Mouse (Mus musculus): ENCODE data around the gene Eif3d. TPM values are rescaled to one million over a fixed set of nuclear protein-coding genes. Genes with fewer than 3 reads are reported as not detected.

The Eif3d gene
- polyA plus RNA-seq, 1 experiment from 2014 or later: 187 TPM

DNA sequence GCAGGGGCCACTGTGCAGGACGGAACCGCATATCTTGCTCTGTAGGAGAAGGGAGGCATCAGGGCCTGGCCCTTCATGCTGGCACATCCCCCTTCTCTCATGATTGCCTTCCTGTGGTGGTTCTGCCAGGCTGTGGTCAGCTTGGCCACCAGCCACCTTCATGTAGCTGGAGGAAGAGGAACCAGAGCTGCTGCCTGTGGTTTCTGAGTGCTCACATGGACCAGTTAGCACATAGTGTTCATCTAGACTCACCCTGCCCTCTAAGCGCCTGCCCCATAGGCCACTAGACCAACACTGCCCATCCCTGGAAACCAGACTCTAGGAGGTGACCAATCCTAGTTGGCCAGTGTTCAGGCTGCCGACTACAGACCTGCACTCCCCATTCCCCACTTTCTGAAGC, 24.9 kb downstream of the Eif3d start:
- H3K4me1 ChIP-seq (replicated peaks): no peaks in the 10 kb centered on the region
- 84% methylated on average over 4 of the region's 4 CpGs for WGBS

DNA sequence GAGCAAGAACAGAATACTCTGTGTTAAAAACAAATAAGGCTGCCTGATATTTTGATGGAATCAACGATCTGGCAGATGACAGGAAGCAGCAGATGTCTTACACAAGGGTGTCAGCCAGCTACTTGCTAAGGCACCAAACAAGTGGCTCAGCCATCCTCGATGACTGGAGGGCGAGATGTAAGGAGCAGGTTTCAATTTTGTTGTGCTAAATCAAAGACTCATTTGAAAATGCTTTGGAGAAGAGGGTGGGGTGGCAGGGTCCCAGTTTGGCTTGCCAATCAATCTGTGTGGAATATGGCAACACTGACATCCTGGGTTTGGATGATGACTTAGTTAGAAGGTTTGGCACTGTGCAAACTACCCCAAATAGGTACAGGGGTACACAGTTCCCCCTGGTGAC, 29.1 kb downstream of the Eif3d start:
- ATAC-seq: no peak
- 86% methylated on average over 3 of the region's 3 CpGs for WGBS
- Histone ChIP-seq H3K36me3 (no peaks in the 10 kb centered on the region), H3K4me1 (replicated peaks) (no peaks in the 10 kb centered on the region), H3K27ac (no peak overlapping the region), H3K4me3 (replicated peaks) (no peak overlapping the region), H3K4me2 (replicated peaks) (no peak overlapping the region), H3K9ac (no peak overlapping the region), H3K9me3 (no peaks in the 10 kb centered on the region), H3K27me3 (replicated peaks) (no peaks in the 10 kb centered on the region)

More for the DNA sequence above, 24.9 kb downstream of the Eif3d start:
- no peak overlapping the region for H3K4me2 ChIP-seq (replicated peaks)
- ATAC-seq: no peak
- H3K27ac ChIP-seq: no peak overlapping the region
- H3K27me3 ChIP-seq (replicated peaks): no peaks in the 10 kb centered on the region
- H3K9me3 ChIP-seq: no peaks in the 10 kb centered on the region
- H3K36me3 ChIP-seq: no peaks in the 10 kb centered on the region
- no peak overlapping the region for H3K9ac ChIP-seq
- H3K4me3 ChIP-seq (replicated peaks): no peak overlapping the region

DNA sequence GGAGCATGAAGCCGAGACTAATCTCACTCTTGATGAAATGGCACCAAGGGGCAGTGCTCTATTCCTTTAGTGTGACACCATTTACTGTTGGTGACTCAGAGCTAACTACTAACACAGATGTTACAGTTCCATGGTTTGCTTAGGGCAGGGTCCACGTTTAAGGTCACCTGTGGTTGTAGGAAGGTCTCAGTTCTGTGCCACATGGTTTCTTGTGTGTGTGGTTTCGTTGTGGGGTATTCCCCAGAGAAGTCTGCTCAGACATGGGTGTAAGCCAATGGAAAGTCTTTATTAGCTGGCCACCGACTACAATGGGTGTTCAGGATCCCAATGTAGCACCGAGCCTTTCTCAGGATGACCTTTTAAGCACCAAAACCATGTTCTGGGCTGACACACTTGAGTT, 32.1 kb downstream of the Eif3d start:
- H3K4me3 ChIP-seq (replicated peaks): no peak overlapping the region
- H3K27ac ChIP-seq: no peak overlapping the region
- H3K4me2 ChIP-seq (replicated peaks): no peak overlapping the region
- H3K27me3 ChIP-seq (replicated peaks): no peaks in the 10 kb centered on the region
- no peak overlapping the region for H3K9ac ChIP-seq
- H3K9me3 ChIP-seq: no peaks in the 10 kb centered on the region
- WGBS: 75% methylated on average over 5 of the region's 5 CpGs
- no peaks in the 10 kb centered on the region for H3K36me3 ChIP-seq
- H3K4me1 ChIP-seq (replicated peaks): no peaks in the 10 kb centered on the region
- ATAC-seq: no peak

DNA sequence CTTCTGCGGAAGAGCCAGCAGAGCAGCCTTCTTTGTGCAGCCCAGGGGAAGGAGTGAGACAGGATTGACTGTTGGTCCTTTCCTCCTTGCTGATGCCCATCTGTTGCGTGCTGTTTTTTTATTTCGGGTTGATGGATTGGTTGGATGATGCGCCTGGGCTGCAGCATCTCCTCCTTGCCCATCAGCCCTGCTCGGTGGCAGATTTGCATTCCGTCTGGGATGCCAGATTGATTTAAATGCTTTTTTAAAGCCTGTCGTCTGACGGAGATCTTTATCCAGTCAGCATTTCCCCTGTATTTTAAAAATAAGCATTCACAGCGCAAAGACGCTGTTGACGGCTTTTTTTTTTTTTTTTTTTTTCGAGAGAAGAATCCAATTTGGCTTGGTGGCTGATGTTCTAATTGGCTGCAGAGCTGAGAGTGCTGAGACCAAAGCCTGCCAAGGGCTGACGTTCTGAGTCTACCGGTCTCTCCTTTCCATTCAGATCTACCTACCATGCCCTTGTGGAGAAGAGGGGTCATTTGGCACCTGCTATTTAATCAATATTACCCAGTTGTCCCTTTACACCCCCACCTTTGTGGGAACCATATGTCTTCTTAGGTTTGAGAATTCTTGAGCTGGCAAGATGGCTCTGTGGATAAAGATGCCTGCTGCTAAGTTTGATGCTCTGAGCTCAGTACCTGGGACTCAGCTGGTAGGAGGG, 34.8 kb downstream of the Eif3d start:
- ATAC-seq: no peak

DNA sequence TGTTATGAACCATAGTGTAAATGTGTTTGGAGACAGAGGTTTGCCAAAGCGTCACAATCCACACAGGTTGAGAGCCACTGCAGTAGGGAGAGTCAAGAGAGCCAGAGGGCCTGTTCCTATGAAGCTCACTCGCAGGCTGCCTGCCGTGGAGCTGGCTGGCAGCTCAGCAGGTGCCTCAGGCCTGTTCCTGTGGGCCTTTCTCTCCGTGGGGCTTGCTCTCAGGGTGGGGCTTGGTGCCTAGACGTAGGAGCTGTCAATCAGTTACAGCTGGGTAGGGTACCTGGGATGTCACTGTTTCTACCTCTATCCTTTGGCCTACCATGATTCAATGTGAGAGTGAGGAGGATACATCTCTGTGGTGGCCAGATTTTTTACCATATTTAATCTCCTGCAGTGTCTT, 35.6 kb downstream of the Eif3d start:
- Histone ChIP-seq H3K9me3 (no peaks in the 10 kb centered on the region), H3K27ac (no peak overlapping the region), H3K9ac (no peak overlapping the region), H3K4me2 (replicated peaks) (no peak overlapping the region), H3K27me3 (replicated peaks) (no peaks in the 10 kb centered on the region), H3K4me3 (replicated peaks) (no peak overlapping the region), H3K36me3 (no peaks in the 10 kb centered on the region), H3K4me1 (replicated peaks) (no peaks in the 10 kb centered on the region)
- no peak for ATAC-seq
- WGBS: 66% methylated on average over 5 of the region's 5 CpGs

More for the DNA sequence above, 34.8 kb downstream of the Eif3d start:
- Histone ChIP-seq H3K27ac (no peak overlapping the region), H3K4me3 (replicated peaks) (no peak overlapping the region), H3K9me3 (no peaks in the 10 kb centered on the region), H3K27me3 (replicated peaks) (no peaks in the 10 kb centered on the region), H3K4me1 (replicated peaks) (no peaks in the 10 kb centered on the region), H3K36me3 (no peaks in the 10 kb centered on the region), H3K4me2 (replicated peaks) (no peak overlapping the region), H3K9ac (no peak overlapping the region)
- WGBS: 82% methylated on average over 14 of the region's 14 CpGs

DNA sequence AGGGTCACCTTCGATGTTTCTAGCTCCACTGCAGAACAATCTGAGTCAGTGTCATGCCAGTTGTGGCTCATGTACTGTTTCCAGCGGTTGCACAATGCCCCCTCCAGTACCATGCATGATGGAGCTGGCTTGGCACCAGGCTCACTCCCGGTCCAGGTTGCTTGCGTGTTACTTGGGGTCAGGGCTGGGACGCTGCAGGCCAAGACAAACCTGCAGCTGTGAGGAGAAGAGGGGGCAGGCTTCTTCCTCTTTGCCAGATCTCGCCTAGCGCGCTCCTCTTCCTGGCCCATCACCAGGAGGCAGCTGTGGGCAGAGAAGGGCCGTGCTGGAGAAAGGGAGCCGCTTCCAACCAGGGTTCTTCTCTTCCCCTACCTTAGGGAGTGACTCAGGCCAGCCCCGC, 36.3 kb downstream of the Eif3d start:
- no peaks in the 10 kb centered on the region for H3K9me3 ChIP-seq
- 0 out of 2 replicates have a peak, but pooled peaks cover 5% of the 10 kb centered on the region for H3K4me1 ChIP-seq (replicated peaks)
- no peaks in the 10 kb centered on the region for H3K27me3 ChIP-seq (replicated peaks)
- no peak overlapping the region for H3K27ac ChIP-seq
- 77% methylated on average over 11 of the region's 11 CpGs for WGBS
- H3K9ac ChIP-seq: no peak overlapping the region
- H3K4me2 ChIP-seq (replicated peaks): no peak overlapping the region
- no peak overlapping the region for H3K4me3 ChIP-seq (replicated peaks)
- no peak for ATAC-seq
- no peaks in the 10 kb centered on the region for H3K36me3 ChIP-seq

GRCm38 (mm10) chr15:77933770-77934169, 36.8 kb downstream of the Eif3d start:
- no peaks in the 10 kb centered on the region for H3K36me3 ChIP-seq
- 2% methylated on average over 14 of the region's 14 CpGs for WGBS
- no peak overlapping the region; the same call in 1 of the 2 replicates for H3K9ac ChIP-seq
- H3K4me1 ChIP-seq (replicated peaks): 0 out of 2 replicates have a peak, but pooled peaks cover 5% of the 10 kb centered on the region
- peak; percentile 32; the same call in 1 of the 2 replicates for ATAC-seq
- peak overlapping the region; percentile 36 for H3K4me2 ChIP-seq (replicated peaks)
- H3K9me3 ChIP-seq: no peaks in the 10 kb centered on the region
- H3K4me3 ChIP-seq (replicated peaks): no peak overlapping the region
- no peak overlapping the region for H3K27ac ChIP-seq
- no peaks in the 10 kb centered on the region for H3K27me3 ChIP-seq (replicated peaks)

DNA sequence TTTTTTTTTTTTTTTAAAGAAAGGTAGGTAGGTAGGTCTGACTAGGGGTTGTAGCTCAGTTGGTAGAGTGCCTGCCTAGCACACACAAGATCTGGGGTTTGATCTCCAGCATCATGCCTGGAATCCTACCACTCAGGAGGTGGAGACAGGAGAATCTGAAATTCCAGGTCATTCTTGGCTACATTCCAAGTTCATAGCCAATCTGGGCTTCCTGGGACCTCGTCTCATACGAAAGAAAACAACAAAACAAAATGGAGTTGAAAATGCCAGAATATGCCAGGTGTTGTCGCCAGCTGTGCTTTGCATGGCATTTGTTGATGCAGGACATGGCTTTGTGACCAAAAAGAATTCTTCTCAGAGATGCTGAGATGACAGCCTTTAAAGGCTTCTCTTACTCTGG, 37.4 kb downstream of the Eif3d start:
- H3K27me3 ChIP-seq (replicated peaks): no peaks in the 10 kb centered on the region
- H3K36me3 ChIP-seq: no peaks in the 10 kb centered on the region
- H3K4me2 ChIP-seq (replicated peaks): no peak overlapping the region
- 0 out of 2 replicates have a peak, but pooled peaks cover 5% of the 10 kb centered on the region for H3K4me1 ChIP-seq (replicated peaks)
- WGBS: 64% methylated on average over 3 of the region's 3 CpGs
- no peak overlapping the region for H3K9ac ChIP-seq
- no peak overlapping the region for H3K4me3 ChIP-seq (replicated peaks)
- H3K27ac ChIP-seq: no peak overlapping the region
- no peaks in the 10 kb centered on the region for H3K9me3 ChIP-seq
- ATAC-seq: no peak

GRCm38 (mm10) chr15:77931689-77932016, 39.0 kb downstream of the Eif3d start:
- H3K4me1 ChIP-seq (replicated peaks): peaks cover 11% of the 10 kb centered on the region
- no peak overlapping the region for H3K9ac ChIP-seq
- no peak overlapping the region for H3K27ac ChIP-seq
- 69% methylated on average over 6 of the region's 6 CpGs for WGBS
- no peak overlapping the region for H3K4me2 ChIP-seq (replicated peaks)
- no peak for ATAC-seq
- H3K9me3 ChIP-seq: no peaks in the 10 kb centered on the region
- no peaks in the 10 kb centered on the region for H3K36me3 ChIP-seq
- no peak overlapping the region for H3K4me3 ChIP-seq (replicated peaks)
- no peaks in the 10 kb centered on the region for H3K27me3 ChIP-seq (replicated peaks)

DNA sequence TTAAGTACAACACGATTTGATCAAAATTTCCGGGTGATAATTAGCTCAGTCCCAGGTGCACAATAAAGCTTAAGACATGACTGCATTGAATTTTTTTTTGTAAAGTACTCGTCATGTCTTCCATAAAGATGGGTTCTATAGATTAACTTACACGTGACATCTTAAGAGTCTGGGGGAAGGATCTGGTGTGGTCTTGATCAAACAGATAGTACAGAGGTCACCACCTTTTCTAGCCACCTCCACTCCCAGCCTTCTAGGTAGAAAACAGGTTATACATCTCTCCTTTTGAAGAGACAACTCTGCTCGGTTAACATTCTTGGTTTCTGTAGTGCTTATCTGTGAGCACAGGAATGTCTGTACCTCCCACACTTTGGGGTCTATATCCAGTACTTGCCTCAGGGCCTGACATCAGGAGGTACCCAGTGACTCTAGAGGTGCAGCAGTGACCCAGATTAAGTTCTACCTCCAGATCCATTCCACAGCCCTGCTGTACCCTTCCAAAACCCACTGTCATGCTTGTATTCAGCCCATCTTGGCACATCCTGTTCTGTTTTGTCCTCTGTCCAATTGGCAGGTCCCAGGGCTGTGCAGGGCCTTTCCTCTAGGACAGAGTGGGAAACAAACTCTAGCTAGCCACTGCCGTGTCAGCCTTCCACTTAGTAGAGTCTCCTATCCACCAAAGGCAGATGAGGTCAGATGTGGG, 39.5 kb downstream of the Eif3d start:
- Histone ChIP-seq H3K9ac (no peak overlapping the region), H3K9me3 (no peaks in the 10 kb centered on the region), H3K4me3 (replicated peaks) (no peak overlapping the region), H3K27me3 (replicated peaks) (no peaks in the 10 kb centered on the region), H3K36me3 (no peaks in the 10 kb centered on the region), H3K4me1 (replicated peaks) (peaks cover 11% of the 10 kb centered on the region), H3K4me2 (replicated peaks) (no peak overlapping the region), H3K27ac (no peak overlapping the region)
- no peak for ATAC-seq
- 72% methylated on average over 6 of the region's 6 CpGs for WGBS

- WGBS: 41% methylated on average over 8 of the region's 8 CpGs
- no peaks in the 10 kb centered on the region for H3K36me3 ChIP-seq
- peak overlapping the region; percentile 48 for H3K9ac ChIP-seq
- 0 out of 2 replicates have a peak, but pooled peaks have one; percentile 1 for ATAC-seq
- peak overlapping the region; percentile 66 for H3K4me2 ChIP-seq (replicated peaks)
- H3K27me3 ChIP-seq (replicated peaks): no peaks in the 10 kb centered on the region
- peak overlapping the region; percentile 82 for H3K4me3 ChIP-seq (replicated peaks)
- H3K9me3 ChIP-seq: no peaks in the 10 kb centered on the region
- peak overlapping the region; percentile 71 for H3K27ac ChIP-seq
- H3K4me1 ChIP-seq (replicated peaks): peaks cover 11% of the 10 kb centered on the region
Observed at GRCm38 (mm10) chr15:77929804-77930203, 40.8 kb downstream of the Eif3d start.

- peak; percentile 96 for ATAC-seq
- Histone ChIP-seq H3K27ac (peak within 1 kb of the TSS; percentile 90), H3K4me1 (replicated peaks) (peaks cover 11% of the 10 kb centered on the region), H3K4me2 (replicated peaks) (peak within 1 kb of the TSS; percentile 69), H3K9ac (peak within 1 kb of the TSS; percentile 76), H3K27me3 (replicated peaks) (no peaks in the 10 kb centered on the region), H3K36me3 (peaks cover 6% of the 10 kb centered on the region), H3K9me3 (no peaks in the 10 kb centered on the region), H3K4me3 (replicated peaks) (peak within 1 kb of the TSS; percentile 82)
- WGBS: under 1% methylated on average over 34 of the region's 34 CpGs
Observed at GRCm38 (mm10) chr15:77928673-77929331, 41.8 kb downstream of the Eif3d start, which contains the start of gene Txn2. Gene Txn2, minus strand, starts transcription at chr15:77929006.
